Mouse (Mus musculus) Patski (cell line): ENCODE data around the gene Ctcf. TPM values are rescaled to one million over a fixed set of nuclear protein-coding genes. Genes with fewer than 3 reads are reported as not detected.
A peak's percentile ranks its signal among the peaks of the same experiment; 100 is the strongest.

Source experiments
- ATAC-seq: fragments of 100-300 bp; one replicate; pipeline ENCODE4 v1.8.0; 2021
- CTCF ChIA-PET: fragments of 350-600 bp; sonication (Branson Sonifier 250); formaldehyde crosslinking; loops from one replicate; lab custom pipeline; 2022; ENCODE audit warnings: inconsistent platforms; lab: Charles Lee
- POLR2A ChIA-PET: fragments of 350-600 bp; sonication (Branson Sonifier 250); formaldehyde crosslinking; loops from one replicate; lab custom pipeline; 2022; ENCODE audit warnings: antibody characterized with exemption, inconsistent platforms; lab: Charles Lee
- DNase-seq: peaks from one replicate; pipeline ENCODE4 v3.0.0-alpha.2; 2011; ENCODE audit warnings: low read depth, low spot score
- H3K27me3 ChIP-seq: fragments of 371-371 bp; one replicate; pipeline ENCODE4 v1.5.1; 2021
- CTCF ChIP-seq: fragments of 100-300 bp; IDR thresholded peaks from one replicate; pipeline ENCODE4 v1.5.1; 2021
- in situ Hi-C: fragments of 300-500 bp; cut with MboI; formaldehyde crosslinking; loops from 3 replicates; pipeline ENCODE4 v1.11.1; 2018; ENCODE audit warnings: low pct_unique_long_range_greater_than_20kb, mixed read lengths
- polyA plus RNA-seq: library from polyadenylated mRNA; unstranded; gene quantifications from one replicate; pipeline ENCODE4 v1.2.3, GENCODE M21; 2021

The Ctcf gene
- polyA plus RNA-seq, 1 experiment from 2014 or later = 62.5 TPM

GRCm38 (mm10) chr8:105605491-105606188 lies 30.7 kb upstream of the Ctcf start:
- no peaks in the 10 kb centered on the region for H3K27me3 ChIP-seq
- peak; percentile 18 for ATAC-seq
- in situ Hi-C loops = no loop called here
- TF ChIP-seq CTCF = no peak
- ChIA-PET POLR2A (interaction anchor here (0.9 to 2.2 kb wide), 4 partner anchors 9 to 95 kb away, joined by 3 to 10 read pairs (median 6); partner anchors contain the start of genes Acd and Pard6a), CTCF (interaction anchor here (0.9 to 4.9 kb wide), 6 partner anchors 9 to 30 kb away, joined by 3 to 25 read pairs (median 6); no protein-coding TSS in a partner anchor)
- no peak for DNase-seq

- ChIA-PET CTCF (interaction anchor here (0.7 to 4.9 kb wide), 8 partner anchors 10 to 40 kb away, joined by 3 to 25 read pairs (median 6); no protein-coding TSS in a partner anchor), POLR2A (interaction anchor here (0.9 to 2.2 kb wide), 6 partner anchors 10 to 94 kb away, joined by 3 to 10 read pairs (median 5); partner anchors contain the start of genes Acd and Pard6a)
- no peaks in the 10 kb centered on the region for H3K27me3 ChIP-seq
- in situ Hi-C loops = no loop called here
- TF ChIP-seq CTCF = no peak
- ATAC-seq (peak; percentile 68), DNase-seq (no peak)
These were observed 30.0 kb upstream of the Ctcf start for GRCm38 (mm10) chr8:105606189-105607023.

- in situ Hi-C loops = no loop called here
- CTCF ChIA-PET = interaction anchor here (0.7 to 4.9 kb wide), 7 partner anchors 9 to 41 kb away, joined by 3 to 25 read pairs (median 4); no protein-coding TSS in a partner anchor
- no peaks in the 10 kb centered on the region for H3K27me3 ChIP-seq
- ATAC-seq = no peak
- POLR2A ChIA-PET = interaction anchor here (0.6 to 2.0 kb wide), 5 partner anchors 10 to 94 kb away, joined by 3 to 8 read pairs (median 5); partner anchors contain the start of genes Acd and Pard6a
- DNase-seq = no peak
- TF ChIP-seq CTCF = no peak
These were observed 29.3 kb upstream of the Ctcf start for GRCm38 (mm10) chr8:105607062-105607461.

GRCm38 (mm10) chr8:105607684-105608083 lies 28.7 kb upstream of the Ctcf start:
- POLR2A ChIA-PET = interaction anchor here (0.6 to 1.4 kb wide), 4 partner anchors 13 to 24 kb away, joined by 3 to 5 read pairs (median 4); no protein-coding TSS in a partner anchor
- no peak for TF ChIP-seq CTCF
- in situ Hi-C loops = no loop called here
- no peaks in the 10 kb centered on the region for H3K27me3 ChIP-seq
- DNase-seq = no peak
- no peak for ATAC-seq
- CTCF ChIA-PET = interaction anchor here (1.0 to 4.9 kb wide), 12 partner anchors 9 to 237 kb away, joined by 3 to 25 read pairs (median 4); no protein-coding TSS in a partner anchor

GRCm38 (mm10) chr8:105609355-105609754 lies 27.0 kb upstream of the Ctcf start:
- POLR2A ChIA-PET = interaction anchor here (0.7 to 1.4 kb wide), 2 partner anchors 14 to 18 kb away, joined by 4 read pairs; no protein-coding TSS in a partner anchor
- DNase-seq (no peak), ATAC-seq (no peak)
- no peaks in the 10 kb centered on the region for H3K27me3 ChIP-seq
- TF ChIP-seq CTCF = no peak
- in situ Hi-C loops = no loop called here
- CTCF ChIA-PET = interaction anchor here (0.9 to 4.9 kb wide), 5 partner anchors 8 to 40 kb away, joined by 3 to 25 read pairs (median 5); no protein-coding TSS in a partner anchor

- POLR2A ChIA-PET = interaction anchor here (0.5 to 0.7 kb wide), 3 partner anchors 13 to 22 kb away, joined by 3 to 5 read pairs (median 4); no protein-coding TSS in a partner anchor
- no peaks in the 10 kb centered on the region for H3K27me3 ChIP-seq
- DNase-seq = no peak
- CTCF ChIA-PET = interaction anchor here (1.0 to 4.9 kb wide), 2 partner anchors 13 to 17 kb away, joined by 3 to 25 read pairs; no protein-coding TSS in a partner anchor
- no peak for TF ChIP-seq CTCF
- no peak for ATAC-seq
- in situ Hi-C loops = no loop called here
These were observed 26.6 kb upstream of the Ctcf start for GRCm38 (mm10) chr8:105609771-105610170.

- no peaks in the 10 kb centered on the region for H3K27me3 ChIP-seq
- no peak for ATAC-seq
- ChIA-PET POLR2A (no interaction called here), CTCF (interaction anchor here (1.6 to 2.3 kb wide), 2 partner anchors 10 to 15 kb away, joined by 5 to 7 read pairs; no protein-coding TSS in a partner anchor)
- in situ Hi-C loops = no loop called here
- TF ChIP-seq CTCF = no peak
- DNase-seq = no peak
These were observed 24.5 kb upstream of the Ctcf start for GRCm38 (mm10) chr8:105611836-105612235.

- DNase-seq = no peak
- no peak for TF ChIP-seq CTCF
- ChIA-PET CTCF (interaction anchor here (1.6 to 2.3 kb wide), 2 partner anchors 9 to 16 kb away, joined by 5 to 7 read pairs; no protein-coding TSS in a partner anchor), POLR2A (interaction anchor here (0.6 kb wide), 1 partner anchor 333 kb away, joined by 5 read pairs; no protein-coding TSS in a partner anchor)
- H3K27me3 ChIP-seq = no peaks in the 10 kb centered on the region
- ATAC-seq = no peak
- in situ Hi-C loops = no loop called here
These were observed 23.3 kb upstream of the Ctcf start for GRCm38 (mm10) chr8:105613037-105613436.

GRCm38 (mm10) chr8:105613830-105614511 lies 22.4 kb upstream of the Ctcf start:
- DNase-seq (no peak), ATAC-seq (peak; percentile 17)
- CTCF ChIA-PET = interaction anchor here (2.3 kb wide), 1 partner anchor 17 kb away, joined by 5 read pairs; no protein-coding TSS in a partner anchor
- in situ Hi-C loops = no loop called here
- H3K27me3 ChIP-seq = no peaks in the 10 kb centered on the region
- no peak for TF ChIP-seq CTCF
- POLR2A ChIA-PET = no interaction called here
